Mouse (Mus musculus) thymus, adult 2 months (tissue): ENCODE results near the gene 3110082I17Rik.

ENCODE experiments used
- CTCF ChIP-seq: fragments of 200-500 bp; IDR thresholded peaks from 2 replicates; pipeline ENCODE4 v1.5.1; 2012; ENCODE audit warnings: mild to moderate bottlenecking, control low read depth, low read length, moderate library complexity, borderline replicate concordance; ENCODE audit not compliant: control insufficient read depth, poor library complexity, insufficient read depth; ENCODE audit errors: extremely low read depth
- POLR2A ChIP-seq: fragments of 200-500 bp; IDR thresholded peaks from 2 replicates; pipeline ENCODE4 v1.6.1; 2012; ENCODE audit warnings: mild to moderate bottlenecking, low read length, control low read depth, moderate library complexity; ENCODE audit not compliant: control insufficient read depth, poor library complexity, insufficient read depth; ENCODE audit errors: extremely low read depth

DNA sequence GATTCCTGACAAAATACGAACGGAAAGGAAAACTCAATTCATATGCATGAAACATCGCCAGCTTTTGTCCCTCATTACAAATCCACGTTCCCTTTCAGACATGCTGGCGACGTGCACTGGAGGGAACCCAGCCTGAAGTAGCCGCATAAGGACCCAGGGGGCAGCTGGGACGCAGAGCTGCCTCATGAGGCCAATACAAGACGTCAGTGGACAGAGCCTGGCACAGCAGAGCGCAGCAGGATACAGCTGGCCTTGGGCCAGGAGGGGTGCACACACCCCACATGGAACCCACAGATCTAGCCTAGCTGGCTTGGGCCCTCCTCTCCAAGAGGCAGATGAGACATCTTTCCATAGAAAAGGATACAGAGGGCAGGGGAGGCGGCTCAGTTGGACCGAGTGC, 21.9 kb downstream of the 3110082I17Rik start:
- TF ChIP-seq CTCF (no peak), POLR2A (no peak)
